Mouse (Mus musculus): ENCODE data around the gene Rpl27a. TPM values are rescaled to one million over a fixed set of nuclear protein-coding genes. Genes with fewer than 3 reads are reported as not detected.

Gene Rpl27a
- polyA plus RNA-seq, 1 experiment from 2014 or later = 106 TPM

Small RNA genes within 50 kb of the gene (microRNA-seq; reads per million reads assigned to microRNA genes)
- not detected for gene Gm47284

Other genes starting within 250 kb of the Rpl27a start
- gene Stk33, start 80.1 kb upstream of the Rpl27a start, polyA plus RNA-seq (2015; fragmentation: Nextera tagmentation; extraction: Ambion mirVana) = 8.8 and 9.0 TPM in 2 replicates
- 0.34 and 0.46 TPM in 2 replicates for gene Trim66, start 11.0 kb upstream of the Rpl27a start, polyA plus RNA-seq (2015; fragmentation: Nextera tagmentation; extraction: Ambion mirVana)
- gene St5, start 184.5 kb downstream of the Rpl27a start, polyA plus RNA-seq (2015; fragmentation: Nextera tagmentation; extraction: Ambion mirVana) = 12.0 and 13.0 TPM in 2 replicates
- 17.0 and 18.1 TPM in 2 replicates for gene Akip1, start 184.5 kb downstream of the Rpl27a start, polyA plus RNA-seq (2015; fragmentation: Nextera tagmentation; extraction: Ambion mirVana)
- 0.31 and 0.37 TPM in 2 replicates for gene BC051019, start 204.7 kb downstream of the Rpl27a start, polyA plus RNA-seq (2015; fragmentation: Nextera tagmentation; extraction: Ambion mirVana)
- gene Ascl3, start 212.6 kb downstream of the Rpl27a start, polyA plus RNA-seq (2015; fragmentation: Nextera tagmentation; extraction: Ambion mirVana) = not detected in 2 replicates
- gene Tmem9b, start 233.7 kb downstream of the Rpl27a start, polyA plus RNA-seq (2015; fragmentation: Nextera tagmentation; extraction: Ambion mirVana) = 62.8 and 67.0 TPM in 2 replicates